Mouse (Mus musculus): ENCODE results near the gene Scgb1b27. TPM values are rescaled to one million over a fixed set of nuclear protein-coding genes. Genes with fewer than 3 reads are reported as not detected.

The Scgb1b27 gene
- not detected in 2 replicates for polyA plus RNA-seq (2015; fragmentation: Nextera tagmentation; extraction: Ambion mirVana)

GRCm38 (mm10) chr7:34021183-34021582 lies at the start of gene Scgb1b27:
TSS of gene Scgb1b27 (plus strand) at chr7:34021483.

GRCm38 (mm10) chr7:34013842-34014241 lies 7.4 kb upstream of the Scgb1b27 start, which contains the start of gene Scgb2b27:
TSS of gene Scgb2b27 (minus strand) at chr7:34013942.

Other genes starting within 250 kb of the Scgb1b27 start
- not detected in 2 replicates for gene Scgb2b26, start 76.4 kb upstream of the Scgb1b27 start, polyA plus RNA-seq (2015; fragmentation: Nextera tagmentation; extraction: Ambion mirVana)
- not detected in 2 replicates for gene Scgb2b27, start 7.5 kb upstream of the Scgb1b27 start, polyA plus RNA-seq (2015; fragmentation: Nextera tagmentation; extraction: Ambion mirVana)
- not detected in 2 replicates for gene Scgb1b30, start 73.9 kb downstream of the Scgb1b27 start, polyA plus RNA-seq (2015; fragmentation: Nextera tagmentation; extraction: Ambion mirVana)
- gene Wtip, start 111.8 kb downstream of the Scgb1b27 start, polyA plus RNA-seq (2015; fragmentation: Nextera tagmentation; extraction: Ambion mirVana) = 1.5 and 2.4 TPM in 2 replicates
- 115 and 117 TPM in 2 replicates for gene Uba2, start 148.1 kb downstream of the Scgb1b27 start, polyA plus RNA-seq (2015; fragmentation: Nextera tagmentation; extraction: Ambion mirVana)
- 23.1 and 30.8 TPM in 2 replicates for gene Pdcd2l, start 175.2 kb downstream of the Scgb1b27 start, polyA plus RNA-seq (2015; fragmentation: Nextera tagmentation; extraction: Ambion mirVana)
- gene Gpi1, start 208.9 kb downstream of the Scgb1b27 start, polyA plus RNA-seq (2015; fragmentation: Nextera tagmentation; extraction: Ambion mirVana) = 145 and 176 TPM in 2 replicates
- gene Gm6096, start 229.6 kb downstream of the Scgb1b27 start, polyA plus RNA-seq (2015; fragmentation: Nextera tagmentation; extraction: Ambion mirVana) = not detected in 2 replicates

All from spleen, postnatal 0 days (tissue).